8 mouse cellular contexts compared by ENCODE assay signal in genomic region chr17:35379729-35380451, GRCm38 (mm10). TPM values are rescaled to one million over a fixed set of nuclear protein-coding genes. Genes with fewer than 3 reads are reported as not detected.
DNase-seq lines count a peak whose midpoint lies in the region; ATAC-seq and TF ChIP-seq lines count a peak whose summit lies in the region.
"Had no signal": no experiment of that assay in that cellular context is flagged by ENCODE, and none has a peak within 500 bp of the region (broad histone marks: within the 10 kb centered on the region; RNA-seq: fewer than 3 reads in every experiment).

No protein-coding gene starts in this region.

- TF ChIP-seq EP300 in liver, postnatal 0 days (IDR thresholded peaks at IDR 0.05; ENCODE audit: low read depth) = no peak

- TF ChIP-seq POLR2A in bone marrow macrophage, adult 2 months (IDR thresholded peaks at IDR 0.05; ENCODE audit: borderline replicate concordance, low read depth, low read length) = no peak

- ATAC-seq in intestine, embryonic 15.5 days = peak; percentile 82
- ATAC-seq in liver, postnatal 0 days = peak; percentile 62
- ATAC-seq in neural tube, embryonic 11.5 days (ENCODE audit: insufficient read depth, low FRiP score, low TSS enrichment) = peak; percentile 35; the same call in 1 of the 2 replicates

- no peaks in the 10 kb centered on the region for H3K9me3 ChIP-seq in intestine, embryonic 15.5 days
- no peaks in the 10 kb centered on the region for H3K9me3 ChIP-seq in liver, postnatal 0 days (ENCODE audit: low read length)
- no peaks in the 10 kb centered on the region for H3K9me3 ChIP-seq in neural tube, embryonic 11.5 days (ENCODE audit: control insufficient read depth, low read length)

- peaks cover 5% of the 10 kb centered on the region for H3K4me1 ChIP-seq in bone marrow macrophage, adult 2 months (ENCODE audit: control insufficient read depth, insufficient read depth, low read length)
- H3K4me1 ChIP-seq in intestine, embryonic 15.5 days (replicated peaks) = no peaks in the 10 kb centered on the region
- H3K4me1 ChIP-seq in liver, postnatal 0 days (ENCODE audit: insufficient read depth) = 0 out of 2 replicates have a peak, but pooled peaks cover 3% of the 10 kb centered on the region
- no peaks in the 10 kb centered on the region for H3K4me1 ChIP-seq in neural tube, embryonic 11.5 days (ENCODE audit: control insufficient read depth, insufficient read depth, low read length)

- no peak for TF ChIP-seq CTCF in bone marrow macrophage, adult 2 months (IDR thresholded peaks at IDR 0.05; ENCODE audit: low read depth, low read length)
- no peak for TF ChIP-seq CTCF in liver, postnatal 0 days (IDR thresholded peaks at IDR 0.05; ENCODE audit: low read depth)

- peak overlapping the region; percentile 91 for H3K4me2 ChIP-seq in intestine, embryonic 15.5 days (replicated peaks)
- peak overlapping the region; percentile 73 for H3K4me2 ChIP-seq in liver, postnatal 0 days (ENCODE audit: low read depth, low read length)
- H3K4me2 ChIP-seq in neural tube, embryonic 11.5 days (ENCODE audit: low read depth) = peak overlapping the region; percentile 81

- no peaks in the 10 kb centered on the region for H3K27me3 ChIP-seq in intestine, embryonic 15.5 days (replicated peaks)
- no peaks in the 10 kb centered on the region for H3K27me3 ChIP-seq in liver, postnatal 0 days (ENCODE audit: insufficient read depth, low read length)
- no peaks in the 10 kb centered on the region for H3K27me3 ChIP-seq in neural tube, embryonic 11.5 days (ENCODE audit: control insufficient read depth, insufficient read depth, low read length)

- H3K4me3 ChIP-seq in bone marrow macrophage, adult 2 months (ENCODE audit: insufficient read depth, low read length) = peak overlapping the region; percentile 70
- peak overlapping the region; percentile 68 for H3K4me3 ChIP-seq in intestine, embryonic 15.5 days (replicated peaks)
- H3K4me3 ChIP-seq in liver, postnatal 0 days (ENCODE audit: low read depth, low read length) = peak overlapping the region; percentile 62
- peak overlapping the region; percentile 46 for H3K4me3 ChIP-seq in neural tube, embryonic 11.5 days (ENCODE audit: low read depth, low read length)

- H3K36me3 ChIP-seq in intestine, embryonic 15.5 days = no peaks in the 10 kb centered on the region
- H3K36me3 ChIP-seq in liver, postnatal 0 days (replicated peaks; ENCODE audit: insufficient read depth, low read length) = no peaks in the 10 kb centered on the region
- no peaks in the 10 kb centered on the region for H3K36me3 ChIP-seq in neural tube, embryonic 11.5 days (ENCODE audit: control insufficient read depth, insufficient read depth, low read length)

- WGBS in intestine, embryonic 15.5 days = under 1% methylated on average over 70 of the region's 70 CpGs
- 2% methylated on average over 60 of the region's 70 CpGs for WGBS in liver, postnatal 0 days (ENCODE audit: insufficient replicate concordance)
- WGBS in neural tube, embryonic 11.5 days = 1% methylated on average over 66 of the region's 70 CpGs

- no peak overlapping the region for H3K27ac ChIP-seq in bone marrow macrophage, adult 2 months (ENCODE audit: insufficient read depth, low read depth, low read length)
- H3K27ac ChIP-seq in intestine, embryonic 15.5 days = no peak overlapping the region
- peak overlapping the region; percentile 68 for H3K27ac ChIP-seq in liver, postnatal 0 days (ENCODE audit: low read depth)
- H3K27ac ChIP-seq in neural tube, embryonic 11.5 days (ENCODE audit: low read depth, low read length) = no peak overlapping the region

- peak; percentile 18 for DNase-seq in MEL-GATA-1-ER (ENCODE audit: extremely low read depth, low read depth)
- DNase-seq in gastrocnemius, postnatal 10 days = peak; percentile 38
- DNase-seq in liver, postnatal 0 days = peak; percentile 75
- peak; percentile 44 for DNase-seq in neural tube, embryonic 11.5 days (ENCODE audit: low spot score)
- DNase-seq in thymus, postnatal 14 days = peak; percentile 69

- peak overlapping the region; percentile 60 for H3K9ac ChIP-seq in intestine, embryonic 15.5 days
- peak overlapping the region; percentile 63 for H3K9ac ChIP-seq in liver, postnatal 0 days (replicated peaks)
- peak overlapping the region; percentile 47 for H3K9ac ChIP-seq in neural tube, embryonic 11.5 days (ENCODE audit: low read length)

RNA-seq across cellular contexts. Expression of gene H2-Q4, which starts 0.5 kb away (rescaled TPM):
- polyA plus RNA-seq in bone marrow macrophage, adult 2 months (2012; ENCODE audit: insufficient read depth, insufficient read length, missing spikeins) = 87.8 and 102 TPM in 2 replicates
- 1 to 10 TPM; 5.1 to 6.0 TPM for total RNA-seq in gastrocnemius, postnatal 10 days (2021)
- polyA plus RNA-seq in intestine, embryonic 15.5 days (2015; fragmentation: Nextera tagmentation; extraction: Ambion mirVana) = 5.5 and 6.4 TPM in 2 replicates
- 4.1 and 5.6 TPM in 2 replicates for polyA plus RNA-seq in liver, postnatal 0 days (2015; fragmentation: Nextera tagmentation; extraction: Ambion mirVana)
- 1.6 and 2.3 TPM in 2 replicates for polyA plus RNA-seq in neural tube, embryonic 11.5 days (2014; fragmentation: Nextera tagmentation; extraction: Ambion mirVana)

RNA-seq across cellular contexts. Expression of gene H2-Q2, which starts 37.8 kb away (rescaled TPM):
- 0.91 and 1.2 TPM in 2 replicates for polyA plus RNA-seq in bone marrow macrophage, adult 2 months (2012; ENCODE audit: insufficient read depth, insufficient read length, missing spikeins)
- total RNA-seq in gastrocnemius, postnatal 10 days (2021) = under 1 TPM; 0.34 to 0.45 TPM
- 84.5 and 93.5 TPM in 2 replicates for polyA plus RNA-seq in intestine, embryonic 15.5 days (2015; fragmentation: Nextera tagmentation; extraction: Ambion mirVana)
- 4.9 and 5.3 TPM in 2 replicates for polyA plus RNA-seq in liver, postnatal 0 days (2015; fragmentation: Nextera tagmentation; extraction: Ambion mirVana)
- 1.3 TPM in 1 of 2 replicates, not detected in the other for polyA plus RNA-seq in neural tube, embryonic 11.5 days (2014; fragmentation: Nextera tagmentation; extraction: Ambion mirVana)

RNA-seq across cellular contexts. Expression of gene H2-Q6, which starts 44.8 kb away (rescaled TPM):
- polyA plus RNA-seq in bone marrow macrophage, adult 2 months (2012; ENCODE audit: insufficient read depth, insufficient read length, missing spikeins) = 3.0 and 3.4 TPM in 2 replicates
- total RNA-seq in gastrocnemius, postnatal 10 days (2021) = under 1 TPM in 1 of 2 experiments, not detected in 1; 0.43 TPM
- 1.7 and 2.1 TPM in 2 replicates for polyA plus RNA-seq in intestine, embryonic 15.5 days (2015; fragmentation: Nextera tagmentation; extraction: Ambion mirVana)
- polyA plus RNA-seq in liver, postnatal 0 days (2015; fragmentation: Nextera tagmentation; extraction: Ambion mirVana) = 3.7 TPM in 2 replicates
- polyA plus RNA-seq in neural tube, embryonic 11.5 days (2014; fragmentation: Nextera tagmentation; extraction: Ambion mirVana) = 0.99 and 1.4 TPM in 2 replicates
- total RNA-seq: left cerebral cortex, postnatal 10 days had no signal

RNA-seq across cellular contexts. Expression of gene H2-Q7, which starts 59.1 kb away (rescaled TPM):
- 15.8 and 18.3 TPM in 2 replicates for polyA plus RNA-seq in bone marrow macrophage, adult 2 months (2012; ENCODE audit: insufficient read depth, insufficient read length, missing spikeins)
- total RNA-seq in gastrocnemius, postnatal 10 days (2021) = 1 to 10 TPM in 1 of 2 experiments, under 1 TPM in 1; 0.68 to 1.4 TPM
- polyA plus RNA-seq in intestine, embryonic 15.5 days (2015; fragmentation: Nextera tagmentation; extraction: Ambion mirVana) = 6.5 and 6.7 TPM in 2 replicates
- polyA plus RNA-seq in liver, postnatal 0 days (2015; fragmentation: Nextera tagmentation; extraction: Ambion mirVana) = 7.5 and 7.9 TPM in 2 replicates
- 11.2 and 12.5 TPM in 2 replicates for polyA plus RNA-seq in neural tube, embryonic 11.5 days (2014; fragmentation: Nextera tagmentation; extraction: Ambion mirVana)

RNA-seq across cellular contexts. Expression of gene H2-Q1, which starts 59.7 kb away (rescaled TPM):
- 0.63 and 0.80 TPM in 2 replicates for polyA plus RNA-seq in bone marrow macrophage, adult 2 months (2012; ENCODE audit: insufficient read depth, insufficient read length, missing spikeins)
- under 1 TPM; 0.23 to 0.70 TPM for total RNA-seq in gastrocnemius, postnatal 10 days (2021)
- 4.9 and 6.2 TPM in 2 replicates for polyA plus RNA-seq in intestine, embryonic 15.5 days (2015; fragmentation: Nextera tagmentation; extraction: Ambion mirVana)
- polyA plus RNA-seq in liver, postnatal 0 days (2015; fragmentation: Nextera tagmentation; extraction: Ambion mirVana) = 0.07 and 0.17 TPM in 2 replicates
- polyA plus RNA-seq in neural tube, embryonic 11.5 days (2014; fragmentation: Nextera tagmentation; extraction: Ambion mirVana) = not detected in 2 replicates

Comparison
In these comparisons a context has a peak if more than half of its experiments do, and no peak if none do; other contexts are left out.
1. DNase-seq: peak in every context shown above with its lines; median percentile 75 in liver, postnatal 0 days; 69 in thymus, postnatal 14 days; 44 in neural tube, embryonic 11.5 days; 38 in gastrocnemius, postnatal 10 days; 18 in MEL-GATA-1-ER.
2. RNA of gene H2-Q4, which starts 0.5 kb away (polyA plus RNA-seq): 87.8 to 102 TPM in bone marrow macrophage, adult 2 months; 4.1 to 5.6 TPM in liver, postnatal 0 days, 5.5 to 6.4 TPM in intestine, embryonic 15.5 days and 1.6 to 2.3 TPM in neural tube, embryonic 11.5 days; every median in the first group is over 10 times any median in the second.
3. RNA of gene H2-Q2, which starts 37.8 kb away (polyA plus RNA-seq): 84.5 to 93.5 TPM in intestine, embryonic 15.5 days; 4.9 to 5.3 TPM in liver, postnatal 0 days, 1.3 TPM in neural tube, embryonic 11.5 days and 0.91 to 1.2 TPM in bone marrow macrophage, adult 2 months; every median in the first group is over 10 times any median in the second.
4. Peak in every context shown above with its lines, with median percentiles within 50 percentile points of each other: H3K4me3 ChIP-seq, ATAC-seq, H3K4me2 ChIP-seq and H3K9ac ChIP-seq.